Mouse (Mus musculus) brain, embryonic 14.5 days (tissue): ENCODE measurements at regions not wholly inside any gene's neighbourhood (a gene's known extent, or its start where the extent isn't known, plus 50 kb on each side); places are given as distances from the start of the nearest gene placed in this dataset.
"Not testable (repeated sequence)": the region's sequence is repeated elsewhere in the genome, so short reads cannot be mapped to it uniquely, and the experiment has no call there.

Experiments
- DNase-seq: peaks from one replicate; pipeline ENCODE4 v3.0.0-alpha.2; 2011; ENCODE audit warnings: low read depth
- CTCF ChIP-seq: fragments of 200-500 bp; IDR thresholded peaks from 2 replicates; pipeline ENCODE4 v1.5.1; 2012; ENCODE audit warnings: inconsistent platforms, mild to moderate bottlenecking, moderate library complexity, borderline replicate concordance; ENCODE audit not compliant: insufficient read depth, insufficient read length; ENCODE audit errors: extremely low read depth
- POLR2A ChIP-seq: fragments of 200-500 bp; IDR thresholded peaks from 2 replicates; pipeline ENCODE4 v1.6.1; 2012; ENCODE audit warnings: mild to moderate bottlenecking, inconsistent platforms, borderline replicate concordance; ENCODE audit not compliant: poor library complexity, insufficient read depth, insufficient read length, severe bottlenecking; ENCODE audit errors: extremely low read depth

- DNase-seq = not testable (repeated sequence)
Observed at GRCm38 (mm10) chr17:53778411-53778810, 67.7 kb downstream of the Sult1c2 start.

- TF ChIP-seq POLR2A = no peak
- no peak for TF ChIP-seq CTCF
- peak; percentile 49 for DNase-seq
Observed at GRCm38 (mm10) chr17:53760911-53761310, 71.8 kb upstream of the Sgo1 start.

- DNase-seq = no peak
- TF ChIP-seq CTCF (no peak), POLR2A (no peak)
Observed at GRCm38 (mm10) chr17:53745950-53746469, 56.9 kb upstream of the Sgo1 start.
